Mouse (Mus musculus) brain, embryonic 14.5 days (tissue): ENCODE measurements at regions not wholly inside any gene's neighbourhood (a gene's known extent, or its start where the extent isn't known, plus 50 kb on each side); places are given as distances from the start of the nearest gene placed in this dataset.

Experiments used
- CTCF ChIP-seq: fragments of 200-500 bp; IDR thresholded peaks from 2 replicates; pipeline ENCODE4 v1.5.1; 2012; ENCODE audit warnings: inconsistent platforms, mild to moderate bottlenecking, moderate library complexity, borderline replicate concordance; ENCODE audit not compliant: insufficient read depth, insufficient read length; ENCODE audit errors: extremely low read depth
- POLR2A ChIP-seq: fragments of 200-500 bp; IDR thresholded peaks from 2 replicates; pipeline ENCODE4 v1.6.1; 2012; ENCODE audit warnings: mild to moderate bottlenecking, inconsistent platforms, borderline replicate concordance; ENCODE audit not compliant: poor library complexity, insufficient read depth, insufficient read length, severe bottlenecking; ENCODE audit errors: extremely low read depth

GRCm38 (mm10) chr2:39399523-39399922 lies 173.3 kb upstream of the Ppp6c start:
- TF ChIP-seq CTCF (peak; percentile 19; the same call in 1 of the 2 replicates), POLR2A (no peak)
